Mouse (Mus musculus) brain, embryonic 18.5 days (tissue): Measurements from ENCODE around the gene Myh10.

Source experiments
- DNase-seq: peaks from one replicate; pipeline ENCODE4 v3.0.0-alpha.2; 2012; ENCODE audit warnings: low read depth, low spot score

Myh10 gene

DNA sequence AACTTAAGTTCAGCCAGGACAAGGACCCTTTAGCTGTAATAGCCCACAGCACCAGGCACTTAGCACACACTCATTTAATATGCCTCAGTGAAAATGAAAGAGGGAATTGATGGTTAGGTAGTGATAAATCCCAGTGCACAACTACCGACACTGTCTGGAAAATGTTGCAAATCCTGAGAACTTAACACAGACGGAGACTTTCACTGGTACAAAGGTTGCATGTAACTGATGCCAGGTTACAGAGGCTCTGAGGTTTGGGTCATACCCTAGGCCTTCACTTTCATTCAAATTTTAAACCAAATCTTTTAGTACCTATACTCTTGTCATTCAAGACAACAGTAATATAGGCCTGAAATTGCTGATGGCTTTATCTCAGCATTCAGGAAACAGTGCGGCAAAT is 166.0 kb downstream of the Myh10 start:
- no peak for DNase-seq

DNA sequence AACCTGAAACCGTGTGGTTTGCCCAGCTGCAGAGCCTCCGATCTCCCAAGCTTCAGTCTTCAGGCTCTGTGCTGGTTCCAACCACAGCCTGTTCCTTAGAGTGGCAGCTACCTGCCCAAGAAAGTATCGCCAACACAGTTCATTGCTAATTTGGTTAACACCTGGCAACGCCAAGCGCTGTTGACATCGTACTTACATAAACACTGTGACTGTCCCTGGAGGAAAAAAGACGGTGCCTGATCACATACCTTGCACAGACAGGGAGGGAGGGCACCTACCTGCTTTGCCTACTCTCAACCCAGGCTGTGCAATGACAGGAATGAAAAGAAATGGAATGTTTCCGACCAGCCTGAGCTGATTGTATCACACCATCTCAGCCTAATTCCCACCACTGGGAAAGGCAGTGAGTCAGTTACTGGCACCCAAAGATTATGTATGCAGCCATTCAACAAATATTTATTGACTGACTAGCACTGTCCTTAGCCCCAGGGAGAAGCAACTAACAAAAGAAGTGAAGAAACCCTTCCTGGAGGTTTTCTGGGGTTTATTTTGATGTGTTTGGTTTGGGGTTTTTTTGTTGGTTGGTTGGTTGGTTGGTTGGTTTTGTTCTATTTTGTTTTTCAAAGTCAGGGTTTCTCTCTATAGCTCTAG is 168.7 kb downstream of the Myh10 start:
- DNase-seq, result no peak

DNA sequence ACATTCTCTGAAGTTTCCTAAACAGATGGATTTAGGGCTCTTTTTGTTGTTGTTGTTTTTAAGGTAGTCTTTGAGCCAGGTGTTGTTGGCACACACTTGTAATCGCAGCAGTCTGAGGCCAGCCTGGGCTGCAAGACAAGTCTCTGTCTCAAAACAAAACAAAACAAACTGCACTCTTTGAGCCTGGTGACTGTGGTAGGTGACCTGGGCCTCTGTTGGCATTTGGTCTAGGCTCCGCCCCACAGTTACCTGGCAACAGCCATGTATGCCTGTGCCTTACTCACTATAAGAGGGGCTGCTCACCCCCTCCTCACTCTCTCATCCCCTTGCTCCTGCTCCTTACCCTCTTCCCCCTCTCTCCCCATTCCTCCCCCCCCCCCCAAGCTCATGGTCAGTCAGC is 170.9 kb downstream of the Myh10 start:
- no peak for DNase-seq

DNA sequence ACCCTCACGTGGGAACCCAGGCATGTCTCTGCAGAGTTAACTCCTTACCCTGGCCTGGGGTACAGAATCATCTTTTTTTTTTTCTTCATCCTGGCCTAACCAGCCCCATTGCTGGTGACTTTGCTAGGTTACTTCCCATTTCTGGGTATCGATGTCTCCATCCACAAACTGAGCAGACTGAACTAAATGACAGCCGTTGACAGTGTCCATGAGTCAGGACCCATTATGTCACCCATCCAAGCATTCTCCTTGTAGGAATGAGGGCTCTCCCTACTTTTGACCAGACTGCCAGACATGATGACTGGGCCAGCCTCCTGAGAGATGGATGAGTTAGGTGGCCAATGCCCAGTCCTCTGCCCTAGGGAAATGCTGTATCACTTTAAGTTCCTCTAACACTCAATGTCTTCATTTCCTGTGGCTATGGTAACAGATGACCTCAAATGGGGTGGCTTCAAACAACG is 172.3 kb downstream of the Myh10 start:
- DNase-seq, result no peak

DNA sequence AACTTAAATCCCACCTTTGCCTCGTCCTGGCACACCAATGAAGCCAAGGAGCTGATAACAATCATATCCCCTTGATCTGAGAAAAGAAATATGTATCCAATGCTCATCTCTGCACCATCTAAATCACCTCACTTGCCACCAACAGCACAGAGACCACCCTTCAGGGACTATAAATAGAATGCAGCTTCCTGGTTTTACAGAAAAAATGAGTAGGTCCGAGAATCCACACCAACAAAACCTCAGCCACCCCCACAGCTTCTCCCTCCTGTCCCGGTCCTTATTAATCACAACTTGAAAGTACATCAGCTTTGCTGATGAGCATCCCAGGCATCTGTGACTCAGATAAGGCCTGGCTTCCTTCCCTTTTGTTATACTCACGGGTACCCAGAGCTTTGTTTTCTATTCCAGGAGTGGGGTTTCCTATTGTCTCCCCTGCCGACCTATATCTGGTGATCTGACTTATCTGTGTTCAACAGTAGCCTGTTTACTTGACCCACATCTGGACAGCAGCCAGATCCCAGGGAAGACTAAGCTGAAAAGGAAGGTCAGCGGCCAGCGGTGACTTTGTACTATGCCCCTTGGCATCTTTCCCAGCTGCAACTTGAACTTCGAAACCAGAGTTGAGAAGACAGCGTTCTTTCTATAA is 173.3 kb downstream of the Myh10 start:
- DNase-seq, result no peak
